Mouse (Mus musculus) MEL (cell line): ENCODE measurements at regions not wholly inside any gene's neighbourhood (a gene's known extent, or its start where the extent isn't known, plus 50 kb on each side); places are given as distances from the start of the nearest gene placed in this dataset.

Source experiments
- EP300 ChIP-seq, 2 experiments: IDR thresholded peaks; 2 replicates each; pipeline ENCODE4 v1.6.1; 2011; ENCODE audit warnings: improper control_type of control experiment in 2 of 2, low read length in 2 of 2, low read depth in 1 of 2, mild to moderate bottlenecking in 1 of 2
- GATA1 ChIP-seq: IDR thresholded peaks from 2 replicates; pipeline ENCODE4 v1.6.1; 2011; ENCODE audit warnings: low read depth, low read length, improper control_type of control experiment
- MAZ ChIP-seq: IDR thresholded peaks from 2 replicates; pipeline ENCODE4 v1.6.1; 2012; ENCODE audit warnings: low read depth, mild to moderate bottlenecking, inconsistent platforms, low read length, improper control_type of control experiment
- MEF2A ChIP-seq: IDR thresholded peaks from 2 replicates; pipeline ENCODE4 v1.6.1; 2014; ENCODE audit warnings: low read depth, mild to moderate bottlenecking, inconsistent platforms, low read length, improper control_type of control experiment; ENCODE audit not compliant: poor library complexity, insufficient replicate concordance, severe bottlenecking; ENCODE audit errors: extremely low read depth
- MYC ChIP-seq: IDR thresholded peaks from 2 replicates; pipeline ENCODE4 v1.6.1; 2011; ENCODE audit warnings: low read depth, mild to moderate bottlenecking, low read length, improper control_type of control experiment, moderate library complexity
- POLR2A ChIP-seq, 2 experiments: IDR thresholded peaks; 2 replicates each; pipeline ENCODE4 v1.6.1; 2011 to 2012; ENCODE audit warnings: low read length in 2 of 2, mild to moderate bottlenecking in 2 of 2, control low read depth in 1 of 2, improper control_type of control experiment in 1 of 2, low read depth in 1 of 2, moderate library complexity in 1 of 2; ENCODE audit not compliant: control insufficient read depth in 1 of 2, insufficient read depth in 1 of 2, poor library complexity in 1 of 2
- RCOR1 ChIP-seq: IDR thresholded peaks from 2 replicates; pipeline ENCODE4 v1.6.1; 2012; ENCODE audit warnings: low read depth, mild to moderate bottlenecking, inconsistent platforms, low read length, improper control_type of control experiment
- TCF12 ChIP-seq: IDR thresholded peaks from 2 replicates; pipeline ENCODE4 v1.6.1; 2014; ENCODE audit warnings: low read depth, mild to moderate bottlenecking, inconsistent platforms, low read length, improper control_type of control experiment, moderate library complexity
- UBTF ChIP-seq: IDR thresholded peaks from 2 replicates; pipeline ENCODE4 v1.6.1; 2012; ENCODE audit warnings: low read depth, mild to moderate bottlenecking, inconsistent platforms, low read length, improper control_type of control experiment, moderate library complexity, borderline replicate concordance; ENCODE audit not compliant: insufficient read depth
- USF1 ChIP-seq: IDR thresholded peaks from 2 replicates; pipeline ENCODE4 v1.6.1; 2014; ENCODE audit warnings: low read depth, mild to moderate bottlenecking, inconsistent platforms, low read length, improper control_type of control experiment, moderate library complexity
- ZNF384 ChIP-seq: IDR thresholded peaks from 2 replicates; pipeline ENCODE4 v1.6.1; 2012; ENCODE audit warnings: low read depth, mild to moderate bottlenecking, inconsistent platforms, low read length, improper control_type of control experiment

GRCm38 (mm10) chr14:97544307-97544706, 625.3 kb downstream of the Dach1 start:
- no peak for TF ChIP-seq TCF12
- no peak for TF ChIP-seq MYC
- no peak for TF ChIP-seq GATA1
- TF ChIP-seq ZNF384 = no peak
- no peak for TF ChIP-seq EP300 (IDR thresholded peaks at IDR 0.05; ENCODE audit: low read depth in 1 of 2, low read length in 2 of 2)
- no peak for TF ChIP-seq MEF2A
- TF ChIP-seq USF1 = no peak
- TF ChIP-seq POLR2A (IDR thresholded peaks at IDR 0.05; ENCODE audit: control insufficient read depth in 1 of 2, insufficient read depth in 1 of 2, low read depth in 1 of 2, low read length in 2 of 2, poor library complexity in 1 of 2) = no peak
- TF ChIP-seq MAZ = no peak
- TF ChIP-seq RCOR1 = no peak
- no peak for TF ChIP-seq UBTF
